Mouse (Mus musculus) cortical plate, adult 2 months (tissue): ENCODE measurements around the gene Havcr1.

Experiments
- CTCF ChIP-seq: fragments of 200-500 bp; IDR thresholded peaks from 2 replicates; pipeline ENCODE4 v1.5.1; 2011; ENCODE audit warnings: mild to moderate bottlenecking, control low read depth, low read length; ENCODE audit not compliant: insufficient read depth; ENCODE audit errors: extremely low read depth
- POLR2A ChIP-seq: fragments of 200-500 bp; IDR thresholded peaks from 2 replicates; pipeline ENCODE4 v1.6.1; 2011; ENCODE audit warnings: mild to moderate bottlenecking, low read length, control low read depth; ENCODE audit not compliant: insufficient read depth; ENCODE audit errors: extremely low read depth

DNA sequence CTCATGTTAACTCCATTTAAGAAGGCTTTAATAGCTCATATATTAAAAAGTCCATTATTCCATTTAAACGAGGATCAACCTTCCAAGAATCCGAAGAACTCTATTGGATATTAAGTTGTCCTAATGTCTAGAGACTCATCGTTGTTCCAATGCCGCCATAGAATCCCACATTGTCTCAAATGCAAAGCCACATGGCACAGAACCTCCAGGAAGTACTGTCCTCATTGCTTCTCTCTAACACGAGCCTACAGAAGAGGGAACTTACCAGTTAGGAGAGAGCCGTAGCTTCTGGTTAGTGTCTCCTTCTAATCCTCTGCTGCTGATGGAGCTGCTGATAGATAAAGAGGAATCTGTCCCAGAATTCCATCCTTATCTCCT lies 36.6 kb upstream of the Havcr1 start:
- no peak for TF ChIP-seq POLR2A
- TF ChIP-seq CTCF: no peak
